Mouse (Mus musculus) MEL (cell line): ENCODE results near the gene Olfr525.

Experiments used
- CTCF ChIP-seq, 3 experiments: IDR thresholded peaks in 2 of 3; conservative IDR thresholded peaks in 1 of 3; 2 replicates each; pipeline ENCODE4 v1.5.1; 2011 to 2012; ENCODE audit warnings: low read length in 3 of 3, low read depth in 2 of 3, mild to moderate bottlenecking in 2 of 3, improper control_type of control experiment in 1 of 3, inconsistent platforms in 1 of 3, mixed read lengths in 1 of 3, moderate library complexity in 1 of 3; ENCODE audit not compliant: control insufficient read depth in 1 of 3, insufficient read depth in 1 of 3, poor library complexity in 1 of 3, severe bottlenecking in 1 of 3
- EP300 ChIP-seq, 2 experiments: IDR thresholded peaks; 2 replicates each; pipeline ENCODE4 v1.6.1; 2011; ENCODE audit warnings: improper control_type of control experiment in 2 of 2, low read length in 2 of 2, low read depth in 1 of 2, mild to moderate bottlenecking in 1 of 2
- GATA1 ChIP-seq: IDR thresholded peaks from 2 replicates; pipeline ENCODE4 v1.6.1; 2011; ENCODE audit warnings: low read depth, low read length, improper control_type of control experiment
- MAX ChIP-seq: IDR thresholded peaks from 2 replicates; pipeline ENCODE4 v1.6.1; 2011; ENCODE audit warnings: low read length, improper control_type of control experiment
- MAZ ChIP-seq: IDR thresholded peaks from 2 replicates; pipeline ENCODE4 v1.6.1; 2012; ENCODE audit warnings: low read depth, mild to moderate bottlenecking, inconsistent platforms, low read length, improper control_type of control experiment
- NRF1 ChIP-seq: IDR thresholded peaks from 2 replicates; pipeline ENCODE4 v1.6.1; 2014; ENCODE audit warnings: low read depth, mild to moderate bottlenecking, inconsistent platforms, low read length, improper control_type of control experiment, moderate library complexity; ENCODE audit not compliant: poor library complexity, insufficient read depth, severe bottlenecking
- POLR2A ChIP-seq, 2 experiments: IDR thresholded peaks; 2 replicates each; pipeline ENCODE4 v1.6.1; 2011 to 2012; ENCODE audit warnings: low read length in 2 of 2, mild to moderate bottlenecking in 2 of 2, control low read depth in 1 of 2, improper control_type of control experiment in 1 of 2, low read depth in 1 of 2, moderate library complexity in 1 of 2; ENCODE audit not compliant: control insufficient read depth in 1 of 2, insufficient read depth in 1 of 2, poor library complexity in 1 of 2
- ZNF384 ChIP-seq: IDR thresholded peaks from 2 replicates; pipeline ENCODE4 v1.6.1; 2012; ENCODE audit warnings: low read depth, mild to moderate bottlenecking, inconsistent platforms, low read length, improper control_type of control experiment

DNA sequence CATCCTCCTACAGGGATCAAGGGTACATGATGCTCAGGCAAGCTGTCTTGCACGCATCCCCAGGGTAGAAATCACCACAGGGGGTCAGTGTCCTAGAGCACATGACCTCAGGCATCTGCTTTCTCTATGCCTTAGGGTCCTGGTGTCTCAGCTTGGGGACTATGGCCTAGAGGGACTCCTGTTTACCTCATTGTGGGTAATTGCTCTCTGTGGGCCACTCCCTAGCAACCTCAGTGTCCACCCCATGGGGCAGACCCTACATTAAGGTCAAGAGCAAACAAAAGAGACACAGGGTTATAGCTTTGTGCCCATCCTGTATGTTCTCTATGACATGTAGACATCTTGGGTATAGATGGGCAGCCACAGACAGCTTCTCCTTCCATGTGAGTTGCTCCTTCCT is at the start of gene Olfr525:
- TF ChIP-seq MAZ = no peak
- TF ChIP-seq CTCF (IDR thresholded peaks at IDR 0.05 in 2 of 3, conservative IDR thresholded peaks at IDR 0.05 in 1 of 3; ENCODE audit: control insufficient read depth in 1 of 3, insufficient read depth in 1 of 3, low read depth in 2 of 3, low read length in 3 of 3, poor library complexity in 1 of 3, severe bottlenecking in 1 of 3) = no peak
- no peak for TF ChIP-seq GATA1
- TF ChIP-seq ZNF384 = no peak
- no peak for TF ChIP-seq NRF1
- TF ChIP-seq POLR2A (IDR thresholded peaks at IDR 0.05; ENCODE audit: control insufficient read depth in 1 of 2, insufficient read depth in 1 of 2, low read depth in 1 of 2, low read length in 2 of 2, poor library complexity in 1 of 2) = no peak
- TF ChIP-seq EP300 (IDR thresholded peaks at IDR 0.05; ENCODE audit: low read depth in 1 of 2, low read length in 2 of 2) = no peak
- no peak for TF ChIP-seq MAX
